Mouse (Mus musculus) embryo, embryonic 11 days (tissue): Measurements from ENCODE around the gene H2-Eb1.
A peak's percentile ranks its signal among the peaks of the same experiment; 100 is the strongest.

Experiments used
- DNase-seq: peaks from one replicate; pipeline ENCODE4 v3.0.0-alpha.2; 2015

Gene H2-Eb1

GRCm38 (mm10) chr17:34317275-34317674 is 11.6 kb downstream of the H2-Eb1 start:
- DNase-seq: no peak

GRCm38 (mm10) chr17:34325436-34325835 is 19.8 kb downstream of the H2-Eb1 start, which contains the start of gene H2-Eb2:
TSS of gene H2-Eb2 (plus strand) at chr17:34325665.
- DNase-seq: peak; percentile 8

- no peak for DNase-seq
Measured at GRCm38 (mm10) chr17:34326373-34326772, 20.7 kb downstream of the H2-Eb1 start.

GRCm38 (mm10) chr17:34329807-34330206 is 24.1 kb downstream of the H2-Eb1 start:
- DNase-seq: peak; percentile 6

GRCm38 (mm10) chr17:34331200-34331599 is 25.5 kb downstream of the H2-Eb1 start:
- DNase-seq: no peak

GRCm38 (mm10) chr17:34340619-34341402 is 35.1 kb downstream of the H2-Eb1 start:
- no peak for DNase-seq

- no peak for DNase-seq
Measured at GRCm38 (mm10) chr17:34344882-34345281, 39.2 kb downstream of the H2-Eb1 start.

- DNase-seq: no peak
Measured at GRCm38 (mm10) chr17:34345486-34345885, 39.8 kb downstream of the H2-Eb1 start.

GRCm38 (mm10) chr17:34346041-34346440 is 40.4 kb downstream of the H2-Eb1 start:
- DNase-seq: no peak

GRCm38 (mm10) chr17:34347606-34348308 is 42.1 kb downstream of the H2-Eb1 start:
- DNase-seq: no peak

- peak; percentile 83 for DNase-seq
Measured at GRCm38 (mm10) chr17:34349429-34349828, 43.8 kb downstream of the H2-Eb1 start.

GRCm38 (mm10) chr17:34354539-34354938 is 48.9 kb downstream of the H2-Eb1 start, which contains the start of gene Btnl2:
TSS of gene Btnl2 (plus strand) at chr17:34354822.
- no peak for DNase-seq

GRCm38 (mm10) chr17:34354940-34355339 is 49.3 kb downstream of the H2-Eb1 start:
- no peak for DNase-seq

GRCm38 (mm10) chr17:34362954-34363546 is 57.4 kb downstream of the H2-Eb1 start:
- no peak for DNase-seq

GRCm38 (mm10) chr17:34363676-34364310 is 58.1 kb downstream of the H2-Eb1 start:
- no peak for DNase-seq

GRCm38 (mm10) chr17:34365031-34365430 is 59.4 kb downstream of the H2-Eb1 start:
- DNase-seq: no peak
